In the genomic region with DNA sequence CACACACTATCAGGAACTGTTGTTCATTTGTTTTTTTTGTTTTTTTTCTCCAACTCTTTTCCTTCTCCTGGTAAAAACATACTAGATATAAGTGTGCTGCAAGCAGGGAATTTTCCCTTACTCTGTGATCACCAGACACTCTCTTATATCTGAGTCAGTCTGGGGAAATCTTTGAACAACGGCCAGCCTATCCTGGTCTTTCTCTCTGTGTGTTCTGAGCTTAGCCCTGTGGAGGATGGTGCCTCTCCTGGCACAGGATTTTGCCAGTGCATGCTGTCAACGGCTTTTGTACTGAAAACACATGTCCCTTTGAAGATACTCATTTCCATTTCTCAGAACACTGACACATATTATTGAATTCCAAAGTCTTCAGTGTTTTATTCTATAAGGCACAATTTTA, we compare ENCODE assay signal across 10 mouse cellular contexts.
A peak's percentile ranks its signal among the peaks of the same experiment; 100 is the strongest.
DNase-seq lines count a peak whose midpoint lies in the region; ATAC-seq and TF ChIP-seq lines count a peak whose summit lies in the region.
"Had no signal": no experiment of that assay in that cellular context is flagged by ENCODE, and none has a peak within 500 bp of the region (broad histone marks: within the 10 kb centered on the region; RNA-seq: fewer than 3 reads in every experiment).

No protein-coding gene starts in this region.

- intact Hi-C loops in left cerebral cortex, postnatal 36 days (cut with DNase I), result no loop called here

- no peak for TF ChIP-seq CTCF in heart, postnatal 0 days (IDR thresholded peaks at IDR 0.05; ENCODE audit: low read depth)
- no peak for TF ChIP-seq CTCF in brain, embryonic 14.5 days (IDR thresholded peaks at IDR 0.05; ENCODE audit: borderline replicate concordance, extremely low read depth, insufficient read depth, insufficient read length)

- ATAC-seq in heart, postnatal 0 days (ENCODE audit: insufficient read depth, low read depth), result 0 out of 2 replicates have a peak, but pooled peaks have one; percentile 36

- no peak overlapping the region for H3K4me3 ChIP-seq in heart, postnatal 0 days (ENCODE audit: low read depth, low read length)
- H3K4me3 ChIP-seq: limb, embryonic 13.5 days had no signal

- DNase-seq in heart, postnatal 0 days (ENCODE audit: low spot score), result peak; percentile 9
- no peak for DNase-seq in heart, adult 8-10 months (ENCODE audit: low spot score)
- peak; percentile 86 for DNase-seq in brain, embryonic 14.5 days (ENCODE audit: low read depth)
- peak; percentile 16 to 34 for DNase-seq in frontal cortex, postnatal 14 days (ENCODE audit: low spot score in 2 of 2)
- peak; percentile 21 to 37 for DNase-seq in left cerebral cortex, postnatal 36 days (ENCODE audit: low spot score in 2 of 2)
- no peak for DNase-seq in adipocyte (ENCODE audit: low spot score)
- DNase-seq in spleen, postnatal 10 days (ENCODE audit: low spot score in 2 of 2), result no peak
- no peak for DNase-seq in kidney, postnatal 14 days
- DNase-seq: adrenal gland, adult 2 months had no signal

- no peak overlapping the region for H3K27ac ChIP-seq in heart, postnatal 0 days (ENCODE audit: low read depth)
- H3K27ac ChIP-seq: limb, embryonic 13.5 days had no signal

- no peak for TF ChIP-seq POLR2A in brain, embryonic 14.5 days (IDR thresholded peaks at IDR 0.05; ENCODE audit: borderline replicate concordance, extremely low read depth, insufficient read depth, insufficient read length, poor library complexity, severe bottlenecking)

- H3K27me3 ChIP-seq in heart, postnatal 0 days (ENCODE audit: control insufficient read depth, insufficient read depth, low read length), result no peaks in the 10 kb centered on the region
- H3K27me3 ChIP-seq: limb, embryonic 13.5 days had no signal

- no peak overlapping the region for H3K4me2 ChIP-seq in heart, postnatal 0 days (ENCODE audit: low read depth, low read length)
- H3K4me2 ChIP-seq: limb, embryonic 13.5 days had no signal

- TF ChIP-seq EP300 in heart, postnatal 0 days (IDR thresholded peaks at IDR 0.05; ENCODE audit: low read depth), result no peak

- H3K9ac ChIP-seq in heart, postnatal 0 days (replicated peaks; ENCODE audit: low read depth, low read length), result no peak overlapping the region
- H3K9ac ChIP-seq: limb, embryonic 13.5 days had no signal

- 19% methylated on average over 2 of the region's 2 CpGs for WGBS in heart, postnatal 0 days

- no peaks in the 10 kb centered on the region for H3K4me1 ChIP-seq in heart, postnatal 0 days (ENCODE audit: control insufficient read depth, insufficient read depth)
- H3K4me1 ChIP-seq: limb, embryonic 13.5 days had no signal

- H3K9me3 ChIP-seq in heart, postnatal 0 days (replicated peaks; ENCODE audit: control insufficient read depth, low read length), result no peaks in the 10 kb centered on the region
- H3K9me3 ChIP-seq: limb, embryonic 13.5 days had no signal

- H3K36me3 ChIP-seq in heart, postnatal 0 days (replicated peaks; ENCODE audit: control insufficient read depth, insufficient read depth, low read length), result no peaks in the 10 kb centered on the region
- H3K36me3 ChIP-seq: limb, embryonic 13.5 days had no signal

Comparison
In these comparisons a context has a peak if more than half of its experiments do, and no peak if none do; other contexts are left out.
1. DNase-seq: peak in heart, postnatal 0 days (single experiment), brain, embryonic 14.5 days (single experiment), frontal cortex, postnatal 14 days (2 of 2) and left cerebral cortex, postnatal 36 days (2 of 2); none in heart, adult 8-10 months (single experiment), adipocyte (single experiment), spleen, postnatal 10 days (0 of 2) and kidney, postnatal 14 days (single experiment).